Mouse (Mus musculus): ENCODE measurements around the gene Slc25a36.

DNA sequence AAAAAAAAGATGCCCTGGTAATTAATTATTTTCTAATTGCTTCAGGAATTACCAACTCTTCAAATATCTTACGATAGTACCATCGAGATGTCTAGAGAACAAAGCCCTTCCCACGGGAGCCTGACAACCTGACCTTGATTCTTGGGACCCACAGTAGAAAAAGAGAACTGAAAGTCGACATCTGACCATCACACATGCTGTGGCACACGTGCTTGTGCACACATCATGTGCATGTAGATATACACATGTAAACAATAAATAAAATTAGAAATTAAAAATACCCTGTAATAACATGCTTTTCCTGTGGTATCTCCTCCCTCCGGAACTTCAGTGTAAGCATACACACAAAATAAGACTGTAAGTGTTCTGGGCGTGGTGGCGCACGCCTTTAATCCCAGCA is 49.3 kb downstream of the Slc25a36 start:
- TF ChIP-seq CTCF (IDR thresholded peaks at IDR 0.05; ENCODE audit: low read depth, low read length) (no peak), GATA2 (IDR thresholded peaks at IDR 0.05; ENCODE audit: borderline replicate concordance, low read depth, low read length) (no peak), GATA1 (IDR thresholded peaks at IDR 0.05; ENCODE audit: borderline replicate concordance, low read length) (no peak)
